Mouse (Mus musculus) gastrocnemius, postnatal 25 days (tissue): ENCODE results near the gene Pon3. TPM values are rescaled to one million over a fixed set of nuclear protein-coding genes. Genes with fewer than 3 reads are reported as not detected.
"Not testable (repeated sequence)": the region's sequence is repeated elsewhere in the genome, so short reads cannot be mapped to it uniquely, and the experiment has no call there.

Source experiments
- DNase-seq: peaks from one replicate; pipeline ENCODE4 v3.0.0; 2022
- total RNA-seq, 2 experiments: library from RNA; stranded (reverse); gene quantifications; 1 replicate in 1 of 2; 2 replicates in 1 of 2; pipeline ENCODE4 v1.2.3; 2021

Gene Pon3
- total RNA-seq, 2 experiments from 2014 or later, result 33.8 to 34.1 TPM

DNA sequence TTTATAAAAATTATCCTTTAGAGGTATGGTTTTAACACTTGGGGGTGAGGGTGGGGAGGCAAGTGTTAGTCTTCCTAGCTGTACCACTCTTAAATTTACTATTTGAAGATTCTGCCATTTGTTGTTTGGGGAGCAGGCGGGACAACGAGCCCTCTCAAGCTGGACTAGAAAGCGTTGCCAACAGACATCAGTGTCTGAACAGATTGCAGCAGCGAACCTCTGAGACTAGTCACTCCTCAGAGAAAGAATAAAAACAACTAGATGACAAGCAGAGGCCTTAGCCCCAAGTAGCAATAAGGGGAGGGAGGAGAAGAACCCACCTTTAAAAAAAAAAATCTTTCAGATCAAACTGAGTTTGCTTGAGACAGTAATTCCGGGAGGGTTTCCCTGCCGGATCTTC, 795 bp downstream of the Pon3 start:
- DNase-seq, result no peak

DNA sequence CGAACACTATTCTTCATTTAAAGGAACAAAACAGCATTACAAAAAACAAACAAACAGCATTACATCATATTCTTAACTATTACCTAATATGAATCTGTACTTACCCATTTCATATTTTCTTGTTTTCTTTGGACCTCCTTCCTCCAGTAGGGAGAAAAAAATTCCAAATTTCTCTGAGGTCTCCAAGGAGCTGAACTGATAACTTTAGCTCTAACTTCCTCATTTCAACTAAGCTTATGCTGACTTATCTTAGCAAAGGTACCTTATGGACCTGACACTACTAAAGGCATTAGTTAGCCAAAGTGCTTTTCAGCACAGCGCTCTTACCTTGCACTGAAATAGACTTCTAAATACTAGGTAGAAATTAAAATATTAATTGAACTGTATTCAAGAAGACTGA, 1.2 kb downstream of the Pon3 start:
- DNase-seq, result no peak

DNA sequence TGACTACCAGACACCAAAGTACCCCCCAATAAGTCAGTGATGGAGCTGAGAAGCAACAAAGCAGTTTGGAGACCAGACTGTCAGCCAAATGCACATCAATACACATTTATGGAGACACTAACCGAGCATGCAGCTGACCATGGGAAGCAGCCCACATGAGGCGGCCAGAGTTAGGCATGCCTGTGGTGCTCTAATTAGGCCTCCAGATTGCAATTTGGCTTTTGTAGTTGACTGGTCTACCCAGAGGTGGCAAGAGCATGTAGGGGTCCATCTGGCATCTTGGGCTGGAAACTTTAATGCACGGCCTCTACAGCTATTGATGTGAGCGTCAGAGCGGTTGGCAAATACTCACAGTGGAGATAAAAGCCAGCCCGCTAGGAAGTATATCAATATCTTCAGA, 10.2 kb downstream of the Pon3 start:
- no peak for DNase-seq

DNA sequence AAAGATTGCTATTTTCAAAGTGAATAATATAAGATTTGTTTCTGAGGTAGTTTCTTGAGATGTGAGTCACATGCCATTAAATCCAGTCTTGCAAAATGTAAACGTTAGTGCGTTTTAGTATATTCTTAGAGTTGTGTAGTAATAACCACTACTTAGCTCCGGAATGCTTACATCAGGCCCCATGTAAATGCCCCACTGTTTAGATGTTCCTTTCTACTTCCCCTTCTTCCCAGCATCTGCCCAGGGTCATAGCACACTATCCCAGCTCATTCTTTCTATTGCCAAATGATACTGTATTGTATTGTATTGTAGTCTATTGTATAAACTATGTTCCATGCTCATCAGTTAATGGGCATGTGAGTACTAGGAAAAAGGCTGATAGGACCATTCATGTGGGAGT, 17.3 kb downstream of the Pon3 start:
- DNase-seq, result no peak

DNA sequence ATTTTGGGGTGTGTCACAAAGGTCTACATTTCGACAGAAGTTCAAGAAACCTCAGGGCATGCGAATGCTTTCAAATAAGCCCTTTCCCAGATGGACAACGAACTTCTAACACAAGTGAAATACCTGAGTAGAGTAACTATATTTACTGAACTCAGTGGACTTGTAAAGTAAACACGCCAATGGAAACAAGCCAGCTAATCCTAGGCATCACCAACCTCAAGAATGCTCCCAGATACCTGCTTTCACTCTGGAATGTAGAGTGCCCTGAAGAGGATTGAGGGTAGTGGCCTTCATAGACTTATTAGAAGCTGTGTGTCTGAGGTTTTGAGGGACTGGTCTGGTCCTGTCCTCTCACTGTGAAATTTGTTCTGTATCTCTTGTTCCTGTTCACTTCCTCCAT, 18.6 kb downstream of the Pon3 start:
- no peak for DNase-seq

DNA sequence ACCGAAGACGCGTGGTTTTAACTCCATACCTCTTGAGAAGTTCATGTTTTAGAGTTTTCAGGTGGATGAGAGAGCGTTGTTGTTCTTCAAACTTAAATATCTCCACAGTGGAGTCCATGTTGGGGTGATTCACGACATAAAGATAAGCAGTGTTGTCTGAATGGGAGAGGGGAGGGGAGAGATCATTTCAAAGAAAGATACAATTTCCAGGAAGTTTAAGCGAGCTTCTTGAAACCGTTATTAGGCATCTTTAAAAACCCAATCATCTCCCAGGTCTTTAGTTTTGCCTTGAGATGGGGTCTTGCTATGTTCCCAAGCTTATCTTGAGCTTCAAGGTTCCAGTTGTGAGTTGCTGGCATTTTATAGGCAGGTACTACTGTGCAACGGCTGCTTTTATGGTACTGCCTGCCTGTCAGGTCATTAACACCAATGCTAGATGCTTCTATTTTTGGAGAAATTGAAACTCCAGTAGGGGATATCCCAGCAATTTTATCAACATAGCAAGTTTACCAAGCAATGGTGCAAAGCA, 19.2 kb downstream of the Pon3 start:
- no peak for DNase-seq

DNA sequence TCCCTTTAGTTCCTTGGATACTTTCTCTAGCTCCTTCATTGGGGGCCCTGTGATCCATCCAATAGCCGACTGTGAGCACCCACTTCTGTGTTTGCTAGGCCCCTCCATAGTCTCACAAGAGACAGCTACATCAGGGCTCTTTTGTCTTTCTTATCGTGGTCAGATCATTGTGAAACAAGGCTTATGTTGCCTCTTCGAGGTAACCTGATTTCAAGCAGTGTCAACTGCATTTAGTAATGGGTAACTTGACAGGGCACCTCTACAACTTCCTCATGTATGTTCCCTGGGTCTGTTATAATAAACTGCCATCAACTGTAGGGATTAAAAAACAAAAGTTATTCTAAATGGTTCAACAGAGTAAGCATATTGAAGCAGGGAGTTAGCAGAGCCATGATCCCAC, 21.5 kb downstream of the Pon3 start:
- no peak for DNase-seq

DNA sequence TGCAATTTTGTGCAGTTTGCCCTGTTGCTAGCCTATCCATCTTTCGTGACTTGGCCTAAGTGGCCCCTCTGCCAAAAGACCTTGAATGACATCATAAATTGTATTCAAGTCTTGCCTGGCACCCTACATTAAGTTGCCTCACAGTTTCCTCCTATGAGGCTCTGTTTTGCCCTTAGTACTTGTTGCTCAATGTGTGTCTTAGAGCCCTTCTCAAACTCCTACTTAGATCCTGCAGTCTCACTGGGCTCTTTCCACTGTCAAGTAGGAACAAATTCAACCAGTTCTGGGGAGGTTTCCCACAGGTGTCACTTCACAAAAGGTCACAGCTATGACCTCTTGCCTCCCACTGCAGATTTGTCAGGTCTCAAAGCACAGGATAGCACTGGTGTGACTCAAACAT, 22.3 kb downstream of the Pon3 start:
- DNase-seq, result no peak

DNA sequence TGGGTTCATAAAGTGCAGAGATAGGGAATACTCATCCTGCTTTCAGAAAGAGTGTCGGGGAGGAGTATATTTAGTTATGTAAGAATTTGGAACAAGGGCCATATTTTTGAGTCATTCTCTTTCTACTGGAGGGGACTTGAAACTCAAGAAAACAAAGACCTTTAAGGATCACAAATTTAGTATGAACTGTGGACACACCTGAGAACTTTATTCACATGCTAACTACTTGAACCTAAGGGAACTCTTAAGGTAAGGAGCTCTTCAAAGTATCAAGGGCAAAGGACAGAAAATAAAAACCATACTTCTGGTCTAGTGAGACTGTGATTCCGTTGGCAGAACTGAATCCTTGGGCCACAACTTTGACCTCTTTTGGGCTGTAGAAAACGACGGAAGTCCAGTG, 24.1 kb downstream of the Pon3 start:
- no peak for DNase-seq

DNA sequence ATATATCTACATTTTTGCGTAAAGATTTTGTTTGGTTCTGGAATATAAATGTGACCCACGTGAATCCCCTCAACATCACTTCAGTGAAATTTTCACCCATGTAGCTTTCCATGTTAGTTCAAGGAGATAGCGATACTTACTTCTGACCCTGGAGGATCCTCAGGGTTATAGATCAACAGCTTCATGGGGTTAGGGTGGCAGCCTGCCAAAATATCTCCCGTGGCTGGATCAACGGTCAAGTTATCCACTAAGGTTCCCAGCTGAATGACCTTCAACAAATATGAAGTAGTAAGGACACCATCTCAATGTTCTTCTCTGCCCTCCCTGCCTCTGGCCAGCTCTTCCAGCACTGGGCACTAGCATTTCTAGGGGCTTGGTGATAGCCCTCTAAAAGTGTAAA, 25.8 kb downstream of the Pon3 start:
- DNase-seq, result no peak

DNA sequence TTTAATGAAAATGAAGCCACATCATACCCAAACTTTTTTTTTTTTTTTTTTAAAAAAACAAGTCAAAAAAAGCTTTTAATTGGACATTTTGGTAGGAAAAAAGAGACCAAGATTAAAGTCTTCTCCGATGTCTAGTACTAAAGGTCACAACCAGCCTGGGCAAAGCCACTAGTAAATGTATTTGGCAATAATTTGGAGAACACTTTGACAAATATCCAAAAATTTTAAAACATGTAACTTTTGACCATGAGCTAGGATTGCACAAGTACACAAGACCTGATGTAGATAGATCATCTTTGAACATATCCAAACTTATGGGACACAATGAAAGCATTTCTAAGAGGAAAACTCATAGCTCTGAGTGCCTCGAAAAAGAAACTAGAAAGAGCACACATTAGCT, 32.5 kb downstream of the Pon3 start:
- not testable (repeated sequence) for DNase-seq

DNA sequence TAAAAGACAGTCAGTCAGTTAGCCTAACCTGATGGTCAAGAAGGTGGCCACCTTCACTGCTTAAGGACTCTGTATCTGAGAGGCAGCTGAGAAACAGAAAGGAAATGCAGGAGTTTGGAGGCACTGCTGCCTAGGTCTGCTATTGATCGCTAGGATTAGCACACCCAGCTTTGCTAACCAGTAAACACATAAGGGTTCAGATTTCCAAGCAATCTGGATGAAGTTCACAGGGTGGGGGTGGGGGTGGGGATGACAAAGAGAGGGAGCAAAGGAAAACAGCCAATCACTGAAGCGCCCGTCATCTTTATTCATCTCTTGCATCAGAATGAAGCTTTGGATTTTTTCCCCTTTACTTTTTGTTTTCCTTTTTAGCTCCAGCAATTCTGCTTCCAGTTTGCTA, 34.0 kb downstream of the Pon3 start:
- DNase-seq, result no peak

DNA sequence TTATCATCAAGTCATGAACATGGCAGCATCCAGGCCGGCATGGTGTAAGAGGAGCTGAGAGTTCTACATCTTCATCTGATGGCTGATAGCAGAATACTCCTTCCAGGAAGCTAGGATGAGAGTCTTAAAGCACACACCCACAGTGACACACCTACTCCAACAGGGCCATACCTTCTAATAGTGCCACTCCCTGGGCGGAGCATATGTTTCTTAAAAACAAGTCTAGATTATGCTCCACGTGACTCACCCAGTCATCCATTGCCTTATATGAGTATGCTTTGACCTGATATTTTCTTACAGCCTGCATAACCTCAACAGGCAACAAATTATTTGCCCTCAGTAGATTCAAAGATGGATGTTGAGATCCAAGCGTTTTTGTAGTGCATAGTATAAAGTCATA, 37.9 kb downstream of the Pon3 start:
- no peak for DNase-seq

DNA sequence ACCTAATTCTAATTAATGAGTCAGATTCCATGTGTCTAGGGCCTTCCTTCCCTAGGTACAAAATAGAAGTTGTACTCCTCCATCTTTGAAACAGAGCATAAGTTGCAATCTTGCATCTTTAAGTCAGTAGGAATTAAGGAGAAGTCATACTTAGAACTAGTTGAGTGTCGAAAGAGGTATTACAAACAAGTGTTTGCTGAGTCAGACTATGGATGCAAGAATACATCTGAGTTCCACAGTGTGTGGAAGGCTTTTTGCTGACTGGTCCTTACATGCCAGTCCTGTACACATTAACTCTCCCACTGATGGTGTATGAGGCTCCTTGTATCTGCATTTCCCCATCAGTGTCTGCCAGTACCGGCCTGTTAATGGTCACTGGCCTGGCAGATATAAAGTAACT, 48.3 kb downstream of the Pon3 start:
- DNase-seq, result no peak

DNA sequence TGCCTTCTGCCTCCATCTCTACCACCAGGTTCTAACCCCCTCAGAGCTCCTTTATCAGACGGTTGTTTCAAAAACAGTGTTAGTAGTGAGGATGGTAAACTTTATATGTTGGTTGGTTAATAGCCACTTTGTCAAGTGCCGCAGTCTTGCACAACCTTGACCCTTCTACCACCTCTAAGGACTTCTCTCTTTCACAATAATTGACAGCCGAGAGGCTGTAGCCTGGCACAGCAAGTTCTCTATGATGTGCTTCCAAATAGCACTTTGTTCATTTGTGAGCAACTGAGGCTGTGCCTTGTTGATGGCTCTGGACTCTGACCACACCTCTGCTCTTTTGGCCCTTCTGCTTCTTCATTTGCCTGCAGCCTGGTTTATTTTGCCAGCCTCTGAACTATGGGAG, 56.2 kb downstream of the Pon3 start:
- DNase-seq, result no peak

DNA sequence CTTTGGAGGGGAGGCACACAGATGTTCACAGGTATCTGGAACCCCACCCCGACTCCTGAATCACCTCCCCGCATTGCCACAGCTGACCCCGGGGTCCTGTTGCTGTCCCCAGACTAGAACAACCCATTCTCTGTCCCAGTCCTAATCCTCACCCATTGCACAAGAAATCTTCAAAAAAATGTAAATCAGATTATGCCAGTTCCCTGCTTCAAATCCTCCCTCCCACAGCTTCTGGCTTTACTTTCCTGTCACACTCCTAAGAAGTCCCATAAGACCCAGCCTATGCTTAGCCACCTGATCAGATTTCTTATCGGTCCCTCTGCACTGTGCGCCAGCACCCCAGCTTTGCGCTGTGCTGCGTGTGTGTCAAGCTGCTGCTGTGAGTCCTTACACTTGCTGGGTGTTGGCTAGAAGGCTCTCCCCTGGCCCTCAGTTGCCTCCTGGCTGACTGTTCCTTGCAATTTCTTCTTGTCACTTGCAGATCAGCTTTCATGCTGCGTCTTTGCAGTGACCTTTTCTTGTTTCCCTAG, 56.6 kb downstream of the Pon3 start:
- no peak for DNase-seq

DNA sequence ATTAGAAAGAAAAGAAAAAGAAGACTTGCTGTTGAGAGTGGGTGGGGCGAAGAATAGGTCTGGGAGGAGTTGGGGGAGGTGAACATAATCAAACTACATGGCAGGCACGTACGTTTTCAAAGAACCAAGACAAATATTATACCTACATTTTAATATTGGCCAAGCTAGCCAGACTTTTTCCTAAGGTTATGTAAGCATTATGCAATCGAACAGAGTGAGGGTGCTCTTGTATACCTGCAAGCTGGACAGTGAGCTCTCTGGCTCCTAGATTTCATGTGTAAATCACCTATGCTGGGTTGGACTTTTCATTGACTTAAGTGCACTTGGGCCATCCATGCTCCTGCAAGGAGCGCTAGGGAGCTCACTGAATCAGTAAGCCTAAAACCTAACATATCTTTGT, 57.5 kb downstream of the Pon3 start:
- DNase-seq, result no peak

DNA sequence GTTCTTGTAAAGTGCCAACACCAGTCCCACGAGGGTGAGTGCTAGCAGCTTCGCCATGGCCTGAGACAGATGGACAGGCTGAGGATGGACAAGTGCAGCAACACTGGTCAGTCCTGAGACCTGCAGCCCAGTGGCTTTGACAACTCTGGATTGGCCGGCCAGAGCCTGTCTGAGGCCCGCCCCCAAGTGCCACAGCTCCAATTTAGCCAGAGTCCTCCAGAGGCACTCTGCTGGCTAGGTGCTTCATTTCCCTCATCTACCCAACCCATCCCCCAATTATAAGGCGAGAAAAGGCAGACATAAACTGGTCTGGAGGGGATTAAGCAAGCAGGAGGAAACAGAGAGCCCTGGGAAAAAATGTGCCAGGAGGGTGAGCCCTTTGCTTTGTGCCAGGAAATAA, 62.4 kb downstream of the Pon3 start, which contains the start of gene Pon1:
Pon1 (minus strand) TSS at position 254 of the 400 bp plus-strand sequence.
- DNase-seq, result no peak

DNA sequence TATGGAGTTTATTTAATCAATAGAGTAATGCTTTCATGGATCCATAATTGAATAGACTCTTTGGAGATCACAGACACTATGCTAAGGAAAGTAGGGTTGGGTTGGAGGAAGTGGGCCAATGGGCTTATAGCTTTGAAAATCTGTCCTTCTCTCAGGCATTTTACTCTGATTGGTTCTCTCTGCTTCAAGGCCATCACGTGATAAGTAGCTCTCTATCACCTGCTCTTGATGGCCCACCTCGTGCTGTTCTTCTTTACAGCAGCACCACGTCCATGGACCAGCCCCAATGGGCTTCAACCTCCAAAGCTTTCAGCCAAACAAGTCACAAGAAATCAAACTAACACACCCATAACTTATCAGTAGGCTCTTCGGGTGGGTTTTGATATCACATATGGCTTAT, 65.3 kb downstream of the Pon3 start:
- no peak for DNase-seq

DNA sequence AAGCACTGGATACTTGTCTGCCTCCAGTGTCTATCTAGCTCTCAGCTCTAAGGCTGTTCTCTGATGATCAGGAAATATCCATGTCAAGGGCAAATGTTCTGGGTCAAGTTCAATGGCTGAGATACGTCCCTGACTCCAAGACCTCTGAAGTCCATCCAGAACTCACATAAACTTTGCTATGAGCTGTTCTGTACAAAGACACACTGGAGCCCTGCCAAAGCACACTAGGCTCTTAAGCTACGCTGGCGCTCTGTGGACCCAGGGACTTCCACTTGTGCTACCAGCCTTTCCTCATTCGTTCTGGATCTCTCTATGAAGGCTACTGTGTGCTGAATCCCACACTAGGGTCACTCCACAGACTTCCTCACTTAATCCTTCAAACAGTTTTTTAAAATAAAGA, 66.6 kb downstream of the Pon3 start:
- no peak for DNase-seq

DNA sequence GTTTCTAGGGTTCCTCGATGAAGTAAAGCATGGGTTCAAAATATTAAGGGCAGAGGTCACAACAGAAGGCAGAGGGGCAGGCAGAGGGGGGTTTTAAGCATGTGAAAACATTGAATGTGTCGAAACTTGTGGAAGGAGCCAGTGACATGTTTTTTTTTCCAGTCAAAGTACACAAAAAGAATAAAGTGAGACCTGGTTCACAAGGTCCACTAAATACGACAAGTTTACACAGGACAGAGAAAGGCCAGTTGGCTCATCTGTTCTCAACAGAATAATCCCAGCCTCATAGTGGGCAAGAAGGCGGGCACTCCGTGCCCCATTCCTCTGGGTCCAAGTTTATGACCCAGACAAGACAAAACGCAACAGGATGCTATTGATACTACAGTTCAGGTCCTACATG, 67.1 kb downstream of the Pon3 start:
- no peak for DNase-seq

DNA sequence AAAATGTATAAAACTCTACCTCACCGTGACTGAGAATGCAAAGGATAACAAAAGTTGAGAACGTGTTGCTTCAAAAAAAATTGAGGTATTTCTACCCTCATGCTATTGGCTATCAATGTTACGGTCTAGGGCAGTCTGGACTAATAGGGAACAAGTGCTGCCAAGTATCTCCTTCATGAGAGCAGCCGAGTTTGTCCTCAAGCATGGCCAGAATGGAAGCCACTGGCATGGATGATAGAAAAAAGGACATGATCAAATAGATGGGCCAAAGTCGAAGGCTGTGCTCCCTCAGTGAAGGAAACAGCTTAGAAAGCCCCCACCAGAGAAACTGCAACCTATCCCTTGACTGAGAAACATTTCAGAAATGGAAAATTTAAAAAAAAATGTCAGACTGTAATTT, 68.0 kb downstream of the Pon3 start:
- no peak for DNase-seq

DNA sequence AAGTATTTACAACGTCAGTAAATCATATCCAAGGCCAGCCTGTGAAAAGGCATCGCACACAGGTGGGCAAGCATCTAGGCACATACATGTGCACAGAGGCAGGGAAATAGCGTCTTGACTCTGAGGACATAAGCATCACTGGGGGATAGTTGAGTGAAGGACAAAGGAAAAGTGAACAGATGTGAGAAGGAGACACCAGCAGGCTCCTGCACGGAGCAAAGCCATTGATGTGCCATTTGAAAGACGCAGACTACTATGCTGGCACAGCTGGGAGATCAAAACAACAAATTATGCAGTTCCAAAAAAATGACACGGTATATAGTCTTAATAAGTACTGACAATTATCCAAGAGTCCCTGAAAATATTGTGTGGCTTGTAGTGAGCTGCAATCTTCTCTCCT, 68.5 kb downstream of the Pon3 start:
- no peak for DNase-seq

DNA sequence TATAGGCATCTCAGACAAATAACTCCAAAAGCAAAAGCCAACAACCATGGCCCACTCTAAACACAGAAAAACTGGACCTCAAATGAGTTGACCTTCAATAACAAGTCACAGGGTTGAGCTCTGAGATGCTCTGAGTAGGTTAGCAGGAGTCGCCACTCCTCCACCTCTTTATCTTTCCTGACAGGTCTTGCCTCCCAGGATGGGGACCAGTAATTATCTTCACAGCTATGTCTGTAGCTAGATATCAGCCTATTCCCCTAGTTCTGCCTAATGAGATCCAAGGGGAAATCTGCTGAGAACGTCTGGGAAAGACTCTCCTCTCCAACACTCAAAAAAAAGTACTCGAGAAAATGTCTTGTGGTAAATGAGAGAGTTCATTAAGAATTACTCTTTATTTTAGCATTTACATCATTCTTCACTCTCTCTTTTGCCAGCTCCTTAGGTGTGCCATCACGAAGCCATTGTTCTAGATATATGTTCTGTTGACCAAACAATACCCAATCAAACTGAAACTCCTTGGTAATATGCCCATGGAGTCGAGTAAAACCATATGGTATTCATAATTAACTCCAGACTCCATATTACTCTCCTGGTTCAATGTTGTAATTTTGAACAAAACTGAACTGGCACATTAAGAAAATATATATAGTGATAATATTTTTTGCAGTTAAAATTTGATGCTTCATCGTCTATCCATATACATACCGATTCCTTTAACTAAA, 69.7 kb downstream of the Pon3 start:
- DNase-seq, result no peak
